9 mouse cellular contexts compared by ENCODE assay signal in genomic region chr12:36317036-36317819, GRCm38 (mm10). TPM values are rescaled to one million over a fixed set of nuclear protein-coding genes. Genes with fewer than 3 reads are reported as not detected.
DNase-seq lines count a peak whose midpoint lies in the region; ATAC-seq and TF ChIP-seq lines count a peak whose summit lies in the region.
"Had no signal": no experiment of that assay in that cellular context is flagged by ENCODE, and none has a peak within 500 bp of the region (broad histone marks: within the 10 kb centered on the region; RNA-seq: fewer than 3 reads in every experiment).

No protein-coding gene starts in this region.

- H3K27ac ChIP-seq in forebrain, embryonic 13.5 days, result no peak overlapping the region
- 0 out of 2 replicates have a peak overlapping the region, but pooled peaks have one; percentile 23 for H3K27ac ChIP-seq in hindbrain, embryonic 12.5 days
- H3K27ac ChIP-seq in limb, embryonic 12.5 days, result peak overlapping the region; percentile 91
- H3K27ac ChIP-seq in midbrain, embryonic 13.5 days, result no peak overlapping the region

- H3K4me1 ChIP-seq in forebrain, embryonic 13.5 days, result peaks cover 23% of the 10 kb centered on the region
- 0 out of 2 replicates have a peak, but pooled peaks cover 3% of the 10 kb centered on the region for H3K4me1 ChIP-seq in hindbrain, embryonic 12.5 days
- H3K4me1 ChIP-seq in limb, embryonic 12.5 days (replicated peaks), result peaks cover 30% of the 10 kb centered on the region
- H3K4me1 ChIP-seq in midbrain, embryonic 13.5 days (replicated peaks), result peaks cover 23% of the 10 kb centered on the region

- 2% methylated on average over 30 of the region's 30 CpGs for WGBS in forebrain, embryonic 13.5 days
- 2% methylated on average over 30 of the region's 30 CpGs for WGBS in hindbrain, embryonic 12.5 days
- 2% methylated on average over 30 of the region's 30 CpGs for WGBS in limb, embryonic 12.5 days
- WGBS in midbrain, embryonic 13.5 days, result 2% methylated on average over 30 of the region's 30 CpGs

- H3K4me3 ChIP-seq in forebrain, embryonic 13.5 days, result peak overlapping the region; percentile 48
- peak overlapping the region; percentile 47 for H3K4me3 ChIP-seq in hindbrain, embryonic 12.5 days
- peak overlapping the region; percentile 52 for H3K4me3 ChIP-seq in limb, embryonic 12.5 days (replicated peaks)
- peak overlapping the region; percentile 51 for H3K4me3 ChIP-seq in midbrain, embryonic 13.5 days (replicated peaks)

- peak overlapping the region; percentile 68 for H3K9ac ChIP-seq in forebrain, embryonic 13.5 days
- peak overlapping the region; percentile 55 for H3K9ac ChIP-seq in hindbrain, embryonic 12.5 days
- peak overlapping the region; percentile 70 for H3K9ac ChIP-seq in limb, embryonic 12.5 days (replicated peaks)
- peak overlapping the region; percentile 70 for H3K9ac ChIP-seq in midbrain, embryonic 13.5 days (replicated peaks)

- no peak for DNase-seq in frontal cortex, postnatal 25 days (ENCODE audit: low spot score in 2 of 2)
- DNase-seq in brain, embryonic 14.5 days (ENCODE audit: low read depth), result peak; percentile 83
- peak; percentile 9 to 44 for DNase-seq in spleen, postnatal 14 days (ENCODE audit: low spot score in 2 of 2)

- no peak for TF ChIP-seq CTCF in brain, embryonic 14.5 days (IDR thresholded peaks at IDR 0.05; ENCODE audit: borderline replicate concordance, extremely low read depth, insufficient read depth, insufficient read length)

- no peaks in the 10 kb centered on the region for H3K36me3 ChIP-seq in forebrain, embryonic 13.5 days (ENCODE audit: poor library complexity, severe bottlenecking)
- no peaks in the 10 kb centered on the region for H3K36me3 ChIP-seq in hindbrain, embryonic 12.5 days
- no peaks in the 10 kb centered on the region for H3K36me3 ChIP-seq in limb, embryonic 12.5 days
- H3K36me3 ChIP-seq in midbrain, embryonic 13.5 days, result no peaks in the 10 kb centered on the region

- H3K4me2 ChIP-seq in forebrain, embryonic 13.5 days, result peak overlapping the region; percentile 84
- H3K4me2 ChIP-seq in hindbrain, embryonic 12.5 days (replicated peaks), result peak overlapping the region; percentile 89
- peak overlapping the region; percentile 77 for H3K4me2 ChIP-seq in limb, embryonic 12.5 days
- H3K4me2 ChIP-seq in midbrain, embryonic 13.5 days (replicated peaks), result peak overlapping the region; percentile 87

- no peaks in the 10 kb centered on the region for H3K9me3 ChIP-seq in forebrain, embryonic 13.5 days (replicated peaks)
- H3K9me3 ChIP-seq in hindbrain, embryonic 12.5 days (replicated peaks), result no peaks in the 10 kb centered on the region
- no peaks in the 10 kb centered on the region for H3K9me3 ChIP-seq in limb, embryonic 12.5 days
- H3K9me3 ChIP-seq in midbrain, embryonic 13.5 days, result no peaks in the 10 kb centered on the region

- no peak for TF ChIP-seq POLR2A in brain, embryonic 14.5 days (IDR thresholded peaks at IDR 0.05; ENCODE audit: borderline replicate concordance, extremely low read depth, insufficient read depth, insufficient read length, poor library complexity, severe bottlenecking)

- H3K27me3 ChIP-seq in forebrain, embryonic 13.5 days, result no peaks in the 10 kb centered on the region; the same call in 1 of the 2 replicates
- H3K27me3 ChIP-seq in hindbrain, embryonic 12.5 days, result no peaks in the 10 kb centered on the region
- no peaks in the 10 kb centered on the region for H3K27me3 ChIP-seq in limb, embryonic 12.5 days
- no peaks in the 10 kb centered on the region for H3K27me3 ChIP-seq in midbrain, embryonic 13.5 days

- ATAC-seq in frontal cortex, adult (ENCODE audit: low TSS enrichment), result peak; percentile 85
- peak; percentile 89 for ATAC-seq in forebrain, embryonic 13.5 days
- ATAC-seq in hindbrain, embryonic 12.5 days (ENCODE audit: low FRiP score), result peak; percentile 89
- ATAC-seq in limb, embryonic 12.5 days (ENCODE audit: insufficient number of reproducible peaks, insufficient read depth, low FRiP score, low TSS enrichment, low read depth), result peak; percentile 74; the same call in 1 of the 2 replicates
- ATAC-seq in midbrain, embryonic 13.5 days, result peak; percentile 91

RNA-seq across cellular contexts. Expression of gene Sostdc1, which starts 3.3 kb away (rescaled TPM):
- 6.4 and 14.8 TPM in 2 replicates for polyA plus RNA-seq in brain, embryonic 14.5 days (2012; rRNA removed)
- polyA plus RNA-seq in forebrain, embryonic 13.5 days (2015; fragmentation: Nextera tagmentation; extraction: Ambion mirVana), result 6.4 and 10.0 TPM in 2 replicates
- polyA plus RNA-seq in hindbrain, embryonic 12.5 days (2016; fragmentation: Nextera tagmentation; extraction: Ambion mirVana), result 17.4 and 17.9 TPM in 2 replicates
- polyA plus RNA-seq in limb, embryonic 12.5 days (2016; fragmentation: Nextera tagmentation; extraction: Ambion mirVana), result 44.2 and 47.6 TPM in 2 replicates
- 3.0 and 4.6 TPM in 2 replicates for polyA plus RNA-seq in midbrain, embryonic 13.5 days (2015; fragmentation: Nextera tagmentation; extraction: Ambion mirVana)
- polyA plus RNA-seq: C2C12 had no signal

Comparison
In these comparisons a context has a peak if more than half of its experiments do, and no peak if none do; other contexts are left out.
1. DNase-seq: peak in brain, embryonic 14.5 days (single experiment) and spleen, postnatal 14 days (2 of 2); none in frontal cortex, postnatal 25 days (0 of 2).
2. H3K27ac ChIP-seq: peak in hindbrain, embryonic 12.5 days (single experiment) and limb, embryonic 12.5 days (single experiment); none in forebrain, embryonic 13.5 days (single experiment) and midbrain, embryonic 13.5 days (single experiment).
3. Peak in every context shown above with its lines, with median percentiles within 50 percentile points of each other: ATAC-seq, H3K4me2 ChIP-seq, H3K4me3 ChIP-seq and H3K9ac ChIP-seq.